Mouse (Mus musculus) kidney, adult 18-20 months (tissue): ENCODE results near the gene Arhgef15.
"Not testable (repeated sequence)": the region's sequence is repeated elsewhere in the genome, so short reads cannot be mapped to it uniquely, and the experiment has no call there.

Source experiments
- DNase-seq: peaks from one replicate; pipeline ENCODE4 v3.0.0; 2021

Arhgef15 gene

DNA sequence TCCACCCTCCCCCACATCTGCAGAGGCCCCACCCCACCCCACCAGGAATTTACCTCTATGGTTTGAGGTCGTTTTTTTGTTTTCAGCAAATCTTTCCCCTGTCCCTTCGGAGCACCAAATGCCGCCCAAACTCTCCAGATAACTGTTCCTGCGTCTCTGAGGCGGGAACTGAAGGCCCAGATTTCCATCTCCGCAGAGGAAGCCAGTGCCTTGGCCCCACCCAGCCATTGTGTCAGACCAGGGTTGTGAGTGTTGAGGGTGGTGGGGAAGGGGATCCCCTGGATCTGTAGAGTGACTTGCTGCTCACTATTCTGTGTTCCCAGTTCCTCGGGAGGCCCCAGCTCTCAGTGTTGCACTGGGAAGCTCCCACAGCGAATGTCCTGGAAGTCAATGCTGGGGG lies at the start of gene Arhgef15:
Gene Arhgef15 (minus strand): TSS at position 173 of the 400 bp plus-strand sequence.
- DNase-seq: no peak

DNA sequence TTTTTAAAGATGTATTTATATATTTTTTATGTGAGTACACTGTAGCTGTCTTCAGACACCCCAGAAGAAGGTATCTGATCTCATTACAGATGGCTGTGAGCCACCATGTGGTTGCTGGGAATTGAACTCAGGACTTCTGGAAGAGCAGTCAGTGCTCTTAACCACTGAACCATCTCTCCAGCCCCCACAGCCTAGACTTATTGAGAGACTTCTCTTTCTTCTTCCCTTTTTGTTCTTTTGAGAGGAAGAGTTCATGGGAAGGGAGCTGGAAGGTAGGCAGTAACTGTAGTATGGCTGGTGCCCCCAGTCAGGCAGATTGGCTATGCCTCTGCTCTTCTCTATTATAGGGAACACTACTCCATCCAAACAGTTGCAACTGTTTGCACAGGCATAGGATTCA lies 49.3 kb upstream of the Arhgef15 start:
- not testable (repeated sequence) for DNase-seq

DNA sequence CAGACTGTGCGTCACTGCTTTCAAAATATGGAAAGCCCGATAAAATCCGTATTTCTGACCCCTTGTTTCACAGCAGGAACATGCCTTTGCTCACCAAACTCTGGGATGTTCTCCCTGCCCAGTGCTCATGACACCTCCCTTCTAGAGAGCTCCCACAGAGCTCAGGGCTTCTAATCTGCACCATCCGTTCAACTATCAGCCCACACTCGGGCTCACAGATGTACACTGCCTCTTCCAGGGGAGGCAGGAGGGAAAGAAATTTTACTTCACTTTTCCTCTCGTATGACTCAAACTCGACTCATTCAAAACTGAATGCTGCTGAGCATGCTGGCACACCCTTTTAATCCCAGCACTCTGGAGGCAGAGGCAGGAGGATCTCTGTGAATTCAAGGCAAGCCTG lies 47.9 kb upstream of the Arhgef15 start:
- no peak for DNase-seq

DNA sequence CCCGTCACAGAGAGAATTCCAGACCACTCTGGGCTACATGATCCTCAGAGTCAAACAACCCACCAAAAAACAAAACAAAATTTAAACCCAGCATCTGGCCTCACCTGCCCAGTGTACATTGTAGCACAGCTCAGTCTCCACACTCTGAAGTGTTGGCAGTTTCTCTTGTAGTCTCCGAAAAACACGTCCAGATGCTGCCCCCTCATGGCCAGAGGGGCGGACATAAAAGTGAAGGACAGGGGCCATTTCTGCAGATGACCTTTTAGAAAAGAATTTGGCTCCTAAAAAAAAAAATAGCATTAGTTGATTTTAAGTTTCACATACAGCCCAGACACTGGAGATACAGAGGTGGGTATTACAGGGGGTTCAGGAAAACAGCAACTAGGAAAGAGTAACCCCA lies 46.3 kb upstream of the Arhgef15 start:
- DNase-seq: peak; percentile 24

DNA sequence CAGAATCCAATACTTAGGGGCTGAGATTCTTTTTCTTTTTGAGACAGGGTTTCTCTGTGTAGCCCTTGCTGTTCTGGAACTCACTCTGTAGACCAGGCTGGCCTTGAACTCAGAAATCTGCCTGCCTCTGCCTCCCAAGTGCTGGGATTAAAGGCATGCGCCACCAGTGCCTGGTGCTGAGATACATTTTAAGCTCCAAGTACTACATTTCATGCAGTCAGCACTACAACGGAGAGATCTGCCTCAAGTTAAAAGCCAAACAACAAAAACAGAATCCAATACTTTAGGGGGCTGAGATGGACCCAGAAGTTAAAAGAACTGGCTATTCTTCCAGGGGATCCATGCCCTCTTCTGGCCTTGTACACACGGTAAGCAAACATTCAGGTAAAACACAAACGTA lies 45.5 kb upstream of the Arhgef15 start:
- DNase-seq: not testable (repeated sequence)

DNA sequence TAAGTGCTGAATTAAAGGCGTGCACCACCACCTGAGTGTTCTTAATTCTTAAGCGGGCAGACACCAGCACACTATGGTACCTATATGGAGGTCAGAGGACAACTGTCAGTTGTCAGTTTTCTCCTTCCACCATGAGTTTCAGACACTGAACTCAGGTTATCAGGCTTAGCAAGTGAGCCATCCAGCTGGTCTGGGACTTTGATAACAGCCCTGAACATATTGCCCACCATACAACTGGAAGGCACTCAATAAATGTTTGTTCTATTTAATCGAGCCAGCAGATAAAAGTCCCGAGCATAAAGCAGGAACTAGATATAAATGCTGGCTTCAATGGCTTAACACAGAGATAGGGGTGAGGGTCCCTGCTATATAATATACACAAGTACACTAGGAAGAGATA lies 39.8 kb upstream of the Arhgef15 start:
- no peak for DNase-seq

DNA sequence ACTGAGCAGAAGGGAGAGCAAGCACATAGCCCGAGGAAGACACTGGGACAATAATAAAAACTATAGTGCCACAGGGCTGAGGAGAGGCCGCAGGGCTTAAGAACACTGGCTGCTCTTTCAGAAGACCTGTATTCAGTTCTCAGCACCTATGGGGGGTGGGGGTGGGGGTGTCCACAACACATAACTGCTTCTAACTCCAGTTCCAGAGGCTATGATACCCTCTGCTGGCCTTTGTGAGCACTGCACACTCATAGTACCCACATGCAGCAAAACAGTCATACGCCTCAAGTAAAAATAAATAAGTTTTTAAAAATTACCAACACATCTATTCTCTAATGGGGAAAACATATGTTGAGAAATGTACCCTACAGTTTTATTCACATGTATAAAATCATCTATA lies 37.1 kb upstream of the Arhgef15 start:
- no peak for DNase-seq

DNA sequence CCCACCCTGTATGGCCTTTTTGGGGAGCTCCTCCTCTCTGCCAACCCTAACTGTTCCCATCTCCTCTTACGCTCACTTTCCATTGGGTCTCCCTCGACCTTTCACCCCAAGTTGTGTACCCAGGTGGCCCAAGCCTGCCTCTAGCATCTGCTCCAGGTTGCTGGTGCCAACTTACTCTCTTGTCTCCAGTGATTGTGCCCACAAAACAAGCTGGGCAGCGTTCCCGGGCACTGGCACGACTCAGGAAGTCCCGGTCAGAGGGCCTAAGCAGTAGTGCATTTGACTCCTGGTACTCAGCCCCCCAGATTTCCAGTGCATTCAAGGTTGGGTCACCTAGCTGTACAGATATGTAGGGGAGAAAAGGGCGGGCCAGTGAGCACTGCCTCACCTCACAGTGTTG lies 35.8 kb upstream of the Arhgef15 start:
- no peak for DNase-seq

DNA sequence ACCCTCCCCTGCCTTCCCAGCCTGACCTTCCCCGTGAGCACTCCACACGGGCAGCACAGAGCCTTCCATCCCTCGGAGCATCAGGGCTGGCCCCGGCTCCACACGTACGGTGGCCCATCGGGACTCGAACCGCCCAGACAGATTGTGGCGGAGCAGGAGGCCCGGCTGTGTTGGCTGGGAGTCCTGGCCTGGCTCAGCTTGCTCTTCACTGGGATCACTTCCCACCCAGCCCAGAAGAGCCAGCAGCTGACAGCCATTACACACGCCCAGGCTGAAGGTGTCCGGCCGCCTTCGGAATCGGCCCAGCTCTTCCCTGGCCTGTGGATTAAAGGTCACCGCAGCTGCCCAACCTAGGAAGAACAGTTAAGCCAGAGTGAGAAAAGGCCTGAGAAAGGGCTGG lies 31.1 kb upstream of the Arhgef15 start:
- no peak for DNase-seq

DNA sequence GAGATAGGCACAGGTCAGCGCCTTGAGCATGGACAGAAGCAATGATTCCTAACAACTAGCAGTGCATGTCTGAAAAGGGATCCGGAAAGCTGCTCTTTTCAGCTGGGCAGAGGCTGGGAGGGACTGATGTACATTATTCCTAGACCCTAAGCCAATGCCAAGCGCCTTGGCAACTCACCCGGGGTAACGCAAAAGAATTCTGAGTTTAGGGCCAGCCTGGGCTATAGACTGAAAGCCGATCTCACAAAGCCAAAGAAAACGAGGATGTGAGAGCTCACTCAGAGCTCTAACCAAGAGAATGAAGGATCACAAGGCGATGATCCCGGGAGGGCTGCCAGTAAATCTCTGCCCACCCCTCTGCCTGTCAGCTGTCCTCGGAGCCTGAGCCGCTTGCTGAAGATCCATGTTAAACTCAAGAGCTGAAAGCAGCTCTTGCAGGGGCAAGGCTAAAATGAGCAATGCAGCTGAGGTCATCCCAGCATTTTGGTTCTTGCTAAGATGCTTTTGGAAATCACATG lies 30.1 kb upstream of the Arhgef15 start:
- DNase-seq: no peak

DNA sequence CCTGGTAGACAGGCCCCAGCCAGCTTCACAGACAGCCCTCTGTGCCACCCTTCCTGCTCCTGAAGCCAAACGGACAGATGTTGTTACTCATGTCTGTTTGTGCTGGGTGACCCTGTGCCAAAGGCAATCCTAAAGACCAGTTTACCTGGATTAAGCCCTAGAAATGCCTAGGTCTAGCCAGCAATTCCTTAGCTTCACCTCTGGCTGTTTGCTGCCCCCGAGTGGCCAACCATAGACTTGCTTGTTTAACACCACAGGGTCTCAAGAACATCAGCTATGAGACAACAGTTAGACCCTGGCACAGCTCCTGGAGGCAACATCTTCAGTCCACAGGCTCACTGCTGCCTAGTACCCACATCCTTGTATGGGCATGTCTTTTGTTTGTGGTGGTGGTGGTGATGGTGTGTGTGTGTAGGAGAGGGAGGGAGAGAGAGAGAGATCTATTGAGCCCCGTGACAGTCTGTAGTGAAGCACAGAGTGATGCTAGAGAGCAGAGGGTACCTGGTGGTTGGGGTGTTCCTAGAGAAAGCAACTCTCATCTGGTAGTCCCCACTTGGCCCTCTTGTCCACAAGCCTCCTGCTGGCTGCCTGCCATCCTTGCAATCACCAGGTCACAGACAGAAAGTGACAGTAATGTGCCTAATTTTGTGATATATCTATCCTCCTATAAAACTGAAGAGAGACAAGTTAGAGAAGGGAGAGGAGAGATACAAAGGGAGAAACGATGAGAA lies 25.5 kb upstream of the Arhgef15 start:
- DNase-seq: peak; percentile 86

DNA sequence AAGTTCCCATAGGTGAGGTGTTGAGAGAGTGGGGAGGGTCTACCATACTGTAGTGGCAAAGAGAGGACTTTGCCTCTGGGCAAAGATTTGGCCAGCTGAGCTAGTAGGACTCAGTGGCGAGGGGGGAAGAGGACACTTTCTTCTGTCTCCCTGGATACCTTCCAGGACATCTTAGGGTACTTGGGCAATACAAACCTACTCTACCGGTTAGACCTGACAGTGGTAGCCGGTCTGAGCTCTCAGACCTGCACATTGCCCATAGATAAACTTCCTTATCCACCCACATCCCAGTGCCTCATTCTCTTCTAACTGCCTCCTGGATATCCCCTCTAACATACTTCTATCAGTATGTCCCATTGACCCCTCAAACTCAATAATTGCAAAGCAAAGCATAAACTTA lies 23.6 kb upstream of the Arhgef15 start:
- DNase-seq: no peak

DNA sequence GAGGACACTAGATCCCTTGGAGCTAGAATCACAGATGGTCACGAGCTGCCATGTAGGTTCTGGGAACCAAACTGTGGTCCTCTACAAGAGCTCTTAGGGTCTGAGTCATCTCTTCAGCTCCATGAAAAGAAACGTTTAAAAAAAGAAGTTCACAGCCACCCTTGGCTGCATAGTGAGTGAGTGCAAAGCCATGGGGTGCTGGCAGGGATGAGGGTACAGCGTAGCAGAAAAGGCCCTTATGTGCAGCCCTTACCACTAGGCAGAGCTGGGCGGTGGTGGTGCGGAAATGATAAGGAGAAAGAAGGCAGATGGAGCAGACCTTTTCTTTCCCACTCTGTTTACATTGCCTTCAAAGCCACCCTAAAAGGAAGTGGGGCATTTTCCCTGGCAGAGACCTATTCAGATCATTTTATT lies 22.0 kb upstream of the Arhgef15 start:
- DNase-seq: no peak

DNA sequence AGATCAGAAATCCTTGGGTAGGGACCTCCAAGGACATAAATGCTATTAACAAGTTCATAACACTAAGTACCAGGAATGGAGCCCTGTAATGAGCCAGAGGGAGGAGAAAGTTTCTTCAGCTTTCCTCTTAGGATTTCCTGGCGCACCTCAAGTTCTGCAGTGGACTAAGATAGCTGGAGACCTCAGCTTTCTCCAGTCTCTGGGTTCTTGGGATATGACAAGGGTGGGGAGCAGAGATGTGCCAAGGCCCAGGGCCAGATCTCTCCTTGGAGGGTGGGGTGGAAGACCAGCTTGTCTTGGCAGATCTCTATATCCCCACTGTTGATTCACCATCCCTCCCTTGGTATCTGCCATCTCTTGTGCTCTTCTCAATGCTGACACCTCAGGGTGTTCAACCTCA lies 18.3 kb upstream of the Arhgef15 start:
- no peak for DNase-seq

DNA sequence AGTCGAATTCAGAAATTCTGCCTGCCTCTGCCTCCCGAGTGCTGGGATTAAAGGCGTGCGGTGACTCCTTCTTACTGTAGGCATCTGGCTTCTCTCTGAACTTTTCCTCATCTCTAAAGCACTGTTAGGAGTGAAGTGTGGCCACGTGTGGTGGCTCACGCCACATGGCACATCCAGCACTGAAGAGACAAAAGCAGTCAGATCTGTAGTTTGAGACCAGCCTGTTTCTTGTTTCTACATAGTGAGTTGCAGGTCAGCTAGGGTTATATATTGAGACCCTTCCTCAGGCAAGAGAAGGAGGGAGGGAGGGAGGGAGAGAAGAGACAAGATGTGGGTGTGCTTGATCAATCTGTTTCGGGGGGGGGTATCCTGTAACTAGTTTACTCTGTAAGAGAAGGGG lies 17.8 kb upstream of the Arhgef15 start, which contains the start of gene Rangrf:
Gene Rangrf (minus strand): TSS at position 101 of the 400 bp plus-strand sequence.
- DNase-seq: no peak

DNA sequence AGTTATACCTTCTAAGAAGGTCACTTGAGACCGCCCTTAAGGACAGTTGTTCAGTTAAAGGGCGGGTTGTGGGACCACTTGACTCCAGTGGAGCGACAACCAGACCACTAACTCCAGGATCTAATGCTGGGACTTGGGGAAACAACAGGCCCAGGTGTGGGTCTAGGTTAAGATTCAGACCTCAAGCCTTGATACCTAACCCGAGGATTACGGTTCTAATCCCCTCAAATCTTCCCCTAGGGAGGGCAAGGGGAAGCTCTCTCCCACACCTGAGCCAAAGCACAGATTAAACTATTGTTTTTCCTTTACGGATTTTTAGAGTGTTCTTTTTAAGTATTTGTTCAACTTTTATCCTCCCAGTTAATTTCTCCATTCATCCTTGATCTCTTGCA lies 16.8 kb upstream of the Arhgef15 start:
- DNase-seq: no peak

DNA sequence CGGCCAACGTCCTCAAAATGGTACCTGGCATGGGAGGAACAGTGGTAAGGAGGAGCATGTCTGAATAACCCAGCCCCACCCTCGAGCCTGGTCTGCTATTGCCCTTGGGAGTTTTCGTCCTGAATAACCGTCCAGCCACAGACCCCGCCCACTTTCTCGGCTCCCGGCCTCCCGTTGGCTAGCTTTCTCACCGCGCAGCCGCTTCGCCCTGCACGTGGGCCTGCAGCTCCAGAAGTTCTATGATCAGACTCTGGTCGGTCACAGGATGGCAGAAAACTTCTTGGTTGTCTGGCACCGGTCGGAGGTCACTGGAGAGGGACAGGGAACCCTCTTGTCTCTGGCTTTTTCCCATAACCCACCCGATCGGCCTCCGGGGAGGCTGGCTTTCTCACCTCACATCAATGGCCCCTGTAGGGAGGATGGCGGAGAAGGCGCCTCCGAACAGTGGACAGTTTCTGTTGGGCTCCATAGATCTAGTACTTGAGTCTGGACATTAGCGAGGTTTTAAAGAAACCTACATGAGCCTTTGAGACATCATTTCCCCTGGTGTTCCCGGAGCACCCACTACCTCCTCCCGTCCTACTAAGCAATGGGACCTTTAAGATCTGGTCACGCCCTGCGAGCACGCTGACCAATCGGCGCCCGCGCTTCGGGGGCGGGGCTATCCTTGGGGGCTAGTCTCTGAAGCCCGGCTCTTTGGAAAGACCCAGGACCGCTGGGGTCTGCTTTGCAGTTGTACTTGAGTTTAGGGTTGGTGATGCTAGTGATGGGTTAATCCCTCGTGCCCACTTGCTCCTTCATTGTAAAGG lies 16.2 kb upstream of the Arhgef15 start:
- peak; percentile 89 for DNase-seq

DNA sequence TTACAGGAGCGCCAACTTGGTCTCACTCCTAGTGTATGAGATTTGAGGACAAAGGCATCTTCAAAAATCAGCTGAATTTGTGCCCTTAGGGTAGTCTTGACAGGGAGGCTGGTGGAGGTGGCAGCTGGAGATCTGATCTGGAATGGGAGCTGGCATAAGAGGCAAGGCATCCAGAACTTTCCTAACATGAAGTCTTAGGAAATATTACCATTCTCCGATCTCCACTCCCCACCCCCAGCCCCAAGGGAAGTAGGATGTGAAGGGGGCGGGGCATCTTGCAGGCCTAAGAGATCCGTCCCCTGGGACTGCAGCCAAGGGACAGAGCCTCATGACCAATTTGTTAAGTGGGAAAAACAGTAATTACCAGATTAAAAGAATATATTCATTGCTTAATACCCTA lies 13.0 kb upstream of the Arhgef15 start:
- DNase-seq: peak; percentile 62

DNA sequence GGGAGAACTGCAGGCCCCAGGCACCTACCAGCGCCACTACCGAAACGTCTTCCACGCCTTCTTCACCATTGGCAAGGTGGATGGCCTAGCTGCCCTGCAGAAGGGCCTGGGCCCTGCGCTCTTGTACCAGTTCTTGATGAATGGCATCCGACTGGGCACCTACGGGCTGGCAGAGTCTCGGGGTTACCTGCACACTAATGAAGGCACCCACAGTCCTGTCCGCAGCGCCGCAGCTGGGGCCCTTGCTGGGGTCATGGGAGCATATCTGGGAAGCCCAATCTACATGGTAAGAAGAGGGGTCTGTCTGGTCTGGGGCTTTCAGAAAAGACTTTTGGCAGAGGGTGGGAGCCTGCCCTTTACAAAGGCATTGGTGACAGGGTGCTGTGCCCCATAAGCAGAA lies 11.5 kb upstream of the Arhgef15 start:
- DNase-seq: no peak

DNA sequence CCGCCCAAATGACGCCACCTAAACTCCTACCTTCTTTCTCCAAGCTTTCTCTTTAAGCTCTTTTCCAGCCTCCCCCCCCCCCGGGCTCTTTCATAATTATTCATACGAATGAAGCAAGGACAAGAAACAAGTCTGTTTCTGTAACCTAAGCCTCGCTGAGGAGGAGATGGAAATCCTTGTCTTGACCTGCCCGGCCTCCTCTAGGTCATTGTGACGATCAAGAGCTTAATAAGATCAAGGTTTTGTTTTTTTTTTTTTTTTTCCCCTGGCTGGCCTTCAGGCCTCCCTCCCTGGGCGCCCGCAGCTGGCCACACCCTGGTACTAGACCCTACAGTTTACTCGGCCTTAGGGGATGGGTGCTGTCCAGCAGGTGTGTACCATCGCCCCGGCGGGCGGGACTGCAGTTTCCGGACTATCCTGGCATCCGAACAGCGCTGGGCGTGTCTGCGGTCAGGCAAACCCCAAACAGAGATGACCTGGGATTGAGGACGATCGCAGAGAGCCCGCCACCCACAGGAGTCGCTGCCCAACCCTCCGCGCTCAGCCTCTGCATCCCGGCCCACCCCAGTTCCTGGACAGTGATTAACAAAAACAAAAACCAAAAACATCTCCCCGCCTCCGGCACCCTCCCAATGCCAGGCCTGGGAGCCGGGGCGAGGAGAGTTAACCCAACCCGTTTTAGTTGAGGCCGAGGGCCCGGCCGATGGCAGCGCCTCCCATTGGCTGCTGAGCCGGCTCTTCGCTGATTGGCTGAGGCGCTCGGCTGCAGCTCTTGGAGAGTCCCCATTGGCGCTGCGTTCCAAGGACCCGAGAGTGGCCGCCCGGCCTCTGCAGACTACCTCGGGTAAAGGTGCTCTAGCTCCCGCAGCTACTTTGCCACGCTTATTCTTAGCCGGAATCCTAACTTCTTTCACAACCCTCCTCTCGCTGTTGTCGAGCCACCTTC lies 10.3 kb upstream of the Arhgef15 start, which contains the start of gene Slc25a35:
Gene Slc25a35 (plus strand): TSS at position 795 of the 946 bp plus-strand sequence.
- peak; percentile 91 for DNase-seq

DNA sequence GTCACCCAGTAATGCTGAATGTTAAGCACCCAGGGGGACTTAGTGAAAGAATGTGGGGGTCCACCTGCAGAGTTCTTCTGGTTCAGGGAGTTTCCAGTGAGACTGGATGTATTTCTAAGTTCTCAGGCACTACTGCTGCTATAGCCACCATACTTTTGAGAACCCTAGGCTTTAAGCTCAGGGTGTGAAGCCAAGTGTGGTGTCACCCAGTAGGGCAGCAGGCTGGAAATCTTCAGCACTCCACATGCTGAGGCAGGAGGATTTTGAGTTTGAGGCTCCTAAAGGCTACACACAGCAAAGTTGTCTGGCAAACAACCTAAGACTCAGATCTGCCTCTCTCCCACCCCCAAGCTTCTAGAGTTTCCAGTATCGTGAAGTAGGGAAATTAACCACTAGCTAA lies 9.3 kb upstream of the Arhgef15 start:
- no peak for DNase-seq

DNA sequence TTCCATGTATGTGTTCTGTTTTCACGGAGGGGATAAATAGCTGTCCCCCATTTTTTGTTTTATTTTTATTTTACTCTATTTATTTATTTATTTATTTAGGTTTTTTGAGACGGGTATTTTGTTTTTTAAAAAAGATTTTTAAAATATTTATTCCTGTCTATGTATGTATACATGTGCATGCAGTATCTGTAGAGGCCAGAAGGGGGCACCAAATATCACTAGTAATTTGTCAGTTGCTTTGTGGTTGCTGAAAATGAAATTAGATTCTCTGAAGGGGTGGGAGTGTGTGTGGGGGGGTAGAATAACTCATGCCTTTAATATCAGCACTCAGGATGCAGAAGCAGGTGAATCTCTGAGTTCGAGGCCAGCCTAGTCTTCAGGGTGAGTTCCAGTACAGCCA lies 8.6 kb upstream of the Arhgef15 start:
- DNase-seq: peak; percentile 67

DNA sequence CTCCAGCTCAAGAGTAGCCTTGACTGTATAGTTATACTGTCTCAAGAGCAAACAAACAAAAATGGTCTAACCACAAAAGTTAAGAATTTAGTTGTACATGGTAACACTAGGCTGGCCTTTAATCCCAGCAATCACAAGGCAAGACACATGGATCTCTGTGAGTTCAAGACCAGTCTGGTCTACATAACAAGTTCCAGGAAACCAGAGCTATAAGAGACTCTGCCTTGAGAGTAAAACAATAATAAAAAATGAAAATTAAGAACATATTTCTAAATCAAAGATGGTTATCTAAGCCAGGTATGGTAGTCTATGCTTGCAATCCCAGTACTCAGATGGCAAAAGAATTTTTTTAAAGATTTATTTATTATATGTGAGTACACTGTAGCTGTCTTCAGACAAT lies 7.8 kb upstream of the Arhgef15 start:
- DNase-seq: no peak
